ENCODE assay signal across 16 mouse cellular contexts in the genomic region with DNA sequence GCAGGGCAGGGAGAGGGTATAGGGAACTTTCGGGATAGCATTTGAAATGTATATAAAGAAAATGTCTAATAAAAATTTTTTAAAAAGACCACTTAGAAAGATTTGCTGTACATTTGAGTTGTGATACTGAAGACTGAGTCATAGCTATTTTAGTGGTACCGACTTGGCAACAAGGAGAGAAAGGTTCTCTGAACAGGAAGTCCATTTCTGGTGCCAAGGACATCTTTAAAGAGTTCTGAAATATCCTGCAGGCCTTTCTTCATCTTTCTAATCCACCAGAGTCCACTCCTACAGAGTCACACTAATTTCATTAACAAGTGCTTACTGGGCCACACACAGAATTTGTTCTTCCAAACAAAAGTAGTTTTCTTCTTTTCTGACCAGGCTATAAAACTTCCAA.
"Had no signal": no experiment of that assay in that cellular context is flagged by ENCODE, and none has a peak within 500 bp of the region (broad histone marks: within the 10 kb centered on the region; RNA-seq: fewer than 3 reads in every experiment).

No protein-coding gene starts in this region.

- H3K4me1 ChIP-seq: neural tube, embryonic 12.5 days; neural tube, embryonic 13.5 days; neural tube, embryonic 15.5 days; stomach, embryonic 15.5 days had no signal

- H3K9ac ChIP-seq: neural tube, embryonic 12.5 days; neural tube, embryonic 13.5 days; neural tube, embryonic 15.5 days; stomach, embryonic 15.5 days had no signal

- DNase-seq: retina, postnatal 1 day; right cerebral cortex, postnatal 14 days; right cerebral cortex, postnatal 25 days; right cerebral cortex, postnatal 4 days; spleen, adult 18-20 months; thymus, adult 18-20 months; thymus, adult 2 months; thymus, postnatal 14 days; thymus, postnatal 25 days; thymus, postnatal 36 days; thymus, postnatal 4 days had no signal

- H3K27ac ChIP-seq: neural tube, embryonic 12.5 days; neural tube, embryonic 13.5 days; neural tube, embryonic 15.5 days; stomach, embryonic 15.5 days; stomach, postnatal 0 days had no signal

- H3K27me3 ChIP-seq: neural tube, embryonic 12.5 days; neural tube, embryonic 13.5 days; neural tube, embryonic 15.5 days; stomach, embryonic 15.5 days had no signal

- H3K36me3 ChIP-seq: neural tube, embryonic 12.5 days; neural tube, embryonic 13.5 days; neural tube, embryonic 15.5 days; stomach, embryonic 15.5 days had no signal

- H3K4me3 ChIP-seq: neural tube, embryonic 12.5 days; neural tube, embryonic 13.5 days; neural tube, embryonic 15.5 days; stomach, embryonic 15.5 days had no signal

- H3K4me2 ChIP-seq: neural tube, embryonic 12.5 days; neural tube, embryonic 13.5 days; neural tube, embryonic 15.5 days; stomach, embryonic 15.5 days had no signal

- H3K9me3 ChIP-seq: neural tube, embryonic 12.5 days; neural tube, embryonic 13.5 days; neural tube, embryonic 15.5 days; stomach, embryonic 15.5 days had no signal
